Mouse (Mus musculus): Measurements from ENCODE around the gene Vtn. TPM values are rescaled to one million over a fixed set of nuclear protein-coding genes. Genes with fewer than 3 reads are reported as not detected.

Vtn gene
- total and polyA plus RNA-seq, 2 experiments from 2014 or later: 120 to 139 TPM

DNA sequence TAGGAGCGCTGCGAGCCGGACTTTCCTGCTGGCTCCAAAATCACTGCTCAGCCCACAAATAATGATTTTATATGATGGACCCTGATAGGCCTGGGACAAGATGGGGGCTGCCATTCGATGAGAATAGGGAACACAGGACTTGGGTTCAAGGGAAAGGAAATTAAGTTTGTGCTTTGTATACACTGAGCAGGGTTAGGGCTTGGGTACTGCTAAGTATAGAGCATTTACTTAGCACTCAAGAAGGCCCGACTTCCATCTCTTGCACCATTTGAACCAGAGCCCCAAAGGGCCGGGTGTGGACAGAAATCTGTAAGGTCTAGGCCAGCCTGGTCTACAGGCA, 52.1 kb downstream of the Vtn start:
- 32% methylated on average over 6 of the region's 6 CpGs for WGBS
- H3K27me3 ChIP-seq (ENCODE audit: insufficient read depth, low read length): no peaks in the 10 kb centered on the region
- peak; percentile 60; the same call in 1 of the 2 replicates for ATAC-seq (ENCODE audit: low FRiP score)
- H3K4me1 ChIP-seq (ENCODE audit: insufficient read depth, low read length): no peaks in the 10 kb centered on the region; the same call in 1 of the 2 replicates
- H3K9me3 ChIP-seq (ENCODE audit: low read length): no peaks in the 10 kb centered on the region
- no peak for TF ChIP-seq CTCF (IDR thresholded peaks at IDR 0.05)
- H3K36me3 ChIP-seq (ENCODE audit: insufficient read depth, low read length): no peaks in the 10 kb centered on the region
- H3K4me3 ChIP-seq (ENCODE audit: low read depth, low read length): peak overlapping the region; percentile 58
- H3K4me2 ChIP-seq (ENCODE audit: low read depth, low read length, poor library complexity, severe bottlenecking): peak overlapping the region; percentile 63
- peak overlapping the region; percentile 62 for H3K27ac ChIP-seq (ENCODE audit: low read depth, low read length)
- H3K9ac ChIP-seq (replicated peaks; ENCODE audit: low read length, poor library complexity, severe bottlenecking): peak overlapping the region; percentile 40; the same call in 1 of the 2 replicates
- DNase-seq (ENCODE audit: low spot score): no peak

Other genes starting within 250 kb of the Vtn start
- 71.1 and 71.4 TPM in 2 replicates for gene 2610507B11Rik, start 237.3 kb upstream of the Vtn start, total RNA-seq (2014; rRNA removed)
- 40.8 and 49.2 TPM in 2 replicates for gene 2610507B11Rik, start 237.3 kb upstream of the Vtn start, polyA plus RNA-seq (2015; fragmentation: Nextera tagmentation; extraction: Ambion mirVana)
- 0.22 and 0.38 TPM in 2 replicates for gene BC030499, start 208.2 kb upstream of the Vtn start, total RNA-seq (2014; rRNA removed)
- gene BC030499, start 208.2 kb upstream of the Vtn start, polyA plus RNA-seq (2015; fragmentation: Nextera tagmentation; extraction: Ambion mirVana): 0.12 TPM in 1 of 2 replicates, not detected in the other
- gene Spag5, start 197.6 kb upstream of the Vtn start, total RNA-seq (2014; rRNA removed): 3.1 and 3.6 TPM in 2 replicates
- gene Spag5, start 197.6 kb upstream of the Vtn start, polyA plus RNA-seq (2015; fragmentation: Nextera tagmentation; extraction: Ambion mirVana): 2.2 and 2.4 TPM in 2 replicates
- 265 and 359 TPM in 2 replicates for gene Aldoc, start 176.1 kb upstream of the Vtn start, total RNA-seq (2014; rRNA removed)
- 224 and 305 TPM in 2 replicates for gene Aldoc, start 176.1 kb upstream of the Vtn start, polyA plus RNA-seq (2015; fragmentation: Nextera tagmentation; extraction: Ambion mirVana)
- gene Pigs, start 170.7 kb upstream of the Vtn start, total RNA-seq (2014; rRNA removed): 62.4 and 67.2 TPM in 2 replicates
- 82.6 and 91.0 TPM in 2 replicates for gene Pigs, start 170.7 kb upstream of the Vtn start, polyA plus RNA-seq (2015; fragmentation: Nextera tagmentation; extraction: Ambion mirVana)
- gene Unc119, start 155.6 kb upstream of the Vtn start, total RNA-seq (2014; rRNA removed): 93.5 and 141 TPM in 2 replicates
- gene Unc119, start 155.6 kb upstream of the Vtn start, polyA plus RNA-seq (2015; fragmentation: Nextera tagmentation; extraction: Ambion mirVana): 79.6 and 83.4 TPM in 2 replicates
- not detected in 2 replicates for gene Foxn1, start 112.5 kb upstream of the Vtn start, total RNA-seq (2014; rRNA removed)
- not detected in 2 replicates for gene Foxn1, start 112.5 kb upstream of the Vtn start, polyA plus RNA-seq (2015; fragmentation: Nextera tagmentation; extraction: Ambion mirVana)
- gene Slc13a2, start 76.9 kb upstream of the Vtn start, total RNA-seq (2014; rRNA removed): not detected in 2 replicates
- gene Slc13a2, start 76.9 kb upstream of the Vtn start, polyA plus RNA-seq (2015; fragmentation: Nextera tagmentation; extraction: Ambion mirVana): not detected in 2 replicates
- gene Slc46a1, start 33.4 kb upstream of the Vtn start, total RNA-seq (2014; rRNA removed): 15.0 and 17.5 TPM in 2 replicates
- gene Slc46a1, start 33.4 kb upstream of the Vtn start, polyA plus RNA-seq (2015; fragmentation: Nextera tagmentation; extraction: Ambion mirVana): 19.1 and 19.6 TPM in 2 replicates
- 63.2 and 66.3 TPM in 2 replicates for gene Sarm1, start 1.3 kb upstream of the Vtn start, total RNA-seq (2014; rRNA removed)
- gene Sarm1, start 1.3 kb upstream of the Vtn start, polyA plus RNA-seq (2015; fragmentation: Nextera tagmentation; extraction: Ambion mirVana): 39.8 and 40.1 TPM in 2 replicates
- gene Sebox, start 4.4 kb downstream of the Vtn start, total RNA-seq (2014; rRNA removed): 0.71 TPM in 1 of 2 replicates, not detected in the other
- not detected in 2 replicates for gene Sebox, start 4.4 kb downstream of the Vtn start, polyA plus RNA-seq (2015; fragmentation: Nextera tagmentation; extraction: Ambion mirVana)
- 46.2 and 48.2 TPM in 2 replicates for gene Tmem199, start 13.1 kb downstream of the Vtn start, total RNA-seq (2014; rRNA removed)
- 92.4 and 96.0 TPM in 2 replicates for gene Tmem199, start 13.1 kb downstream of the Vtn start, polyA plus RNA-seq (2015; fragmentation: Nextera tagmentation; extraction: Ambion mirVana)
- gene Poldip2, start 13.1 kb downstream of the Vtn start, total RNA-seq (2014; rRNA removed): 145 and 149 TPM in 2 replicates
- 159 and 176 TPM in 2 replicates for gene Poldip2, start 13.1 kb downstream of the Vtn start, polyA plus RNA-seq (2015; fragmentation: Nextera tagmentation; extraction: Ambion mirVana)
- gene Tnfaip1, start 37.2 kb downstream of the Vtn start, total RNA-seq (2014; rRNA removed): 38.2 and 40.5 TPM in 2 replicates
- gene Tnfaip1, start 37.2 kb downstream of the Vtn start, polyA plus RNA-seq (2015; fragmentation: Nextera tagmentation; extraction: Ambion mirVana): 59.1 and 62.7 TPM in 2 replicates
- 133 and 155 TPM in 2 replicates for gene Ift20, start 37.3 kb downstream of the Vtn start, total RNA-seq (2014; rRNA removed)
- gene Ift20, start 37.3 kb downstream of the Vtn start, polyA plus RNA-seq (2015; fragmentation: Nextera tagmentation; extraction: Ambion mirVana): 142 and 148 TPM in 2 replicates
- 38.4 and 45.5 TPM in 2 replicates for gene Tmem97, start 51.7 kb downstream of the Vtn start, total RNA-seq (2014; rRNA removed)
- gene Tmem97, start 51.7 kb downstream of the Vtn start, polyA plus RNA-seq (2015; fragmentation: Nextera tagmentation; extraction: Ambion mirVana): 41.4 and 42.6 TPM in 2 replicates
- gene Nlk, start 198.3 kb downstream of the Vtn start, total RNA-seq (2014; rRNA removed): 39.7 and 44.4 TPM in 2 replicates
- gene Nlk, start 198.3 kb downstream of the Vtn start, polyA plus RNA-seq (2015; fragmentation: Nextera tagmentation; extraction: Ambion mirVana): 21.9 and 25.0 TPM in 2 replicates

Data from midbrain, postnatal 0 days (tissue).